ENCODE assay signal across 9 mouse cellular contexts in genomic region chr7:63896276-63896967, GRCm38 (mm10). TPM values are rescaled to one million over a fixed set of nuclear protein-coding genes. Genes with fewer than 3 reads are reported as not detected.
A peak's percentile ranks its signal among the peaks of the same experiment; 100 is the strongest.
DNase-seq lines count a peak whose midpoint lies in the region; ATAC-seq and TF ChIP-seq lines count a peak whose summit lies in the region.
"Had no signal": no experiment of that assay in that cellular context is flagged by ENCODE, and none has a peak within 500 bp of the region (broad histone marks: within the 10 kb centered on the region; RNA-seq: fewer than 3 reads in every experiment).

No protein-coding gene starts in this region.

- TF ChIP-seq EP300 in heart, adult 2 months (IDR thresholded peaks at IDR 0.05; ENCODE audit: insufficient read depth, low read depth, low read length): no peak

- 23% methylated on average over 17 of the region's 17 CpGs for WGBS in heart, adult 2 months
- WGBS in forebrain, embryonic 14.5 days: 25% methylated on average over 17 of the region's 17 CpGs
- WGBS in limb, embryonic 15.5 days: 17% methylated on average over 17 of the region's 17 CpGs

- intact Hi-C loops in heart, adult 2 months (cut with DNase I): loop anchor here (1.0 to 5.0 kb wide), 3 partner anchors 38 to 144 kb away; no protein-coding TSS in a partner anchor

- ATAC-seq in G1E (ENCODE audit: extremely low read depth, insufficient number of reproducible peaks, low FRiP score, poor library complexity, severe bottlenecking): no peak
- no peak for ATAC-seq in forebrain, embryonic 14.5 days
- ATAC-seq in limb, embryonic 15.5 days (ENCODE audit: insufficient number of reproducible peaks, low FRiP score, low TSS enrichment, low read depth): no peak

- TF ChIP-seq CTCF in heart, adult 2 months (IDR thresholded peaks at IDR 0.05): no peak
- no peak for TF ChIP-seq CTCF in G1E (IDR thresholded peaks at IDR 0.05; ENCODE audit: low read depth, low read length)
- TF ChIP-seq CTCF in testis, adult 2 months (IDR thresholded peaks at IDR 0.05; ENCODE audit: control insufficient read depth, insufficient read depth, insufficient replicate concordance, low read depth, low read length): no peak

- peaks cover 9% of the 10 kb centered on the region for H3K79me2 ChIP-seq in heart, adult 2 months (replicated peaks; ENCODE audit: control insufficient read depth, insufficient read depth, low read length)

- peaks cover 17% of the 10 kb centered on the region for H3K36me3 ChIP-seq in heart, adult 2 months (ENCODE audit: control insufficient read depth, insufficient read depth, low read length)
- H3K36me3 ChIP-seq in G1E (replicated peaks): peaks cover 51% of the 10 kb centered on the region
- H3K36me3 ChIP-seq in forebrain, embryonic 14.5 days (ENCODE audit: control insufficient read depth, insufficient read depth, low read length): 0 out of 2 replicates have a peak, but pooled peaks cover 1% of the 10 kb centered on the region
- peaks cover 2% of the 10 kb centered on the region; the same call in 1 of the 2 replicates for H3K36me3 ChIP-seq in limb, embryonic 15.5 days
- no peaks in the 10 kb centered on the region for H3K36me3 ChIP-seq in testis, adult 2 months (ENCODE audit: control insufficient read depth, insufficient read depth, low read length)

- peaks cover 36% of the 10 kb centered on the region for H3K4me1 ChIP-seq in heart, adult 2 months (ENCODE audit: control insufficient read depth, insufficient read depth, low read length)
- H3K4me1 ChIP-seq in G1E (ENCODE audit: insufficient read depth, low read depth, low read length): peaks cover 77% of the 10 kb centered on the region
- H3K4me1 ChIP-seq in forebrain, embryonic 14.5 days (ENCODE audit: control insufficient read depth, insufficient read depth, low read length): peaks cover 36% of the 10 kb centered on the region
- peaks cover 30% of the 10 kb centered on the region for H3K4me1 ChIP-seq in limb, embryonic 15.5 days
- H3K4me1 ChIP-seq in testis, adult 2 months (ENCODE audit: control insufficient read depth, insufficient read depth, low read length): peaks cover 17% of the 10 kb centered on the region

- H3K27me3 ChIP-seq in heart, adult 2 months (ENCODE audit: control insufficient read depth, insufficient read depth, low read length): no peaks in the 10 kb centered on the region
- peaks cover 4% of the 10 kb centered on the region; the same call in 1 of the 2 replicates for H3K27me3 ChIP-seq in G1E (ENCODE audit: insufficient read depth, low read length)
- no peaks in the 10 kb centered on the region for H3K27me3 ChIP-seq in forebrain, embryonic 14.5 days (replicated peaks; ENCODE audit: control insufficient read depth, insufficient read depth, low read length)
- no peaks in the 10 kb centered on the region for H3K27me3 ChIP-seq in limb, embryonic 15.5 days
- no peaks in the 10 kb centered on the region for H3K27me3 ChIP-seq in testis, adult 2 months (ENCODE audit: control insufficient read depth, insufficient read depth, low read length)
- H3K27me3 ChIP-seq: Patski had no signal

- no peaks in the 10 kb centered on the region for H3K9me3 ChIP-seq in G1E (replicated peaks)
- H3K9me3 ChIP-seq in forebrain, embryonic 14.5 days (replicated peaks; ENCODE audit: control insufficient read depth, low read length): no peaks in the 10 kb centered on the region
- no peaks in the 10 kb centered on the region for H3K9me3 ChIP-seq in limb, embryonic 15.5 days

- H3K27ac ChIP-seq in heart, adult 2 months: peak overlapping the region; percentile 98
- H3K27ac ChIP-seq in forebrain, embryonic 14.5 days (ENCODE audit: low read depth, low read length): no peak overlapping the region
- H3K27ac ChIP-seq in limb, embryonic 15.5 days: peak overlapping the region; percentile 80
- H3K27ac ChIP-seq in testis, adult 2 months (ENCODE audit: control insufficient read depth, insufficient read depth, low read depth, low read length): peak overlapping the region; percentile 69

- no peak for TF ChIP-seq POLR2A in heart, adult 2 months (IDR thresholded peaks at IDR 0.05; ENCODE audit: insufficient read depth, low read depth, low read length)
- TF ChIP-seq POLR2A in testis, adult 2 months (IDR thresholded peaks at IDR 0.05; ENCODE audit: control insufficient read depth, low read depth, low read length): peak; percentile 44; the same call in 1 of the 2 replicates

- H3K4me2 ChIP-seq in forebrain, embryonic 14.5 days (ENCODE audit: low read length): peak overlapping the region; percentile 58
- peak overlapping the region; percentile 71 for H3K4me2 ChIP-seq in limb, embryonic 15.5 days

- DNase-seq in heart, adult 2 months: peak; percentile 52 to 64
- DNase-seq in heart, adult 8-10 months (ENCODE audit: low spot score): no peak
- peak; percentile 41 for DNase-seq in G1E (ENCODE audit: low spot score)
- no peak for DNase-seq in forebrain, embryonic 14.5 days (ENCODE audit: low spot score)
- DNase-seq in urinary bladder, postnatal 10 days (ENCODE audit: low spot score): no peak
- DNase-seq in yolk sac, embryonic 10.5 days (ENCODE audit: low spot score): no peak

- H3K4me3 ChIP-seq in heart, adult 2 months: peak overlapping the region; percentile 55
- peak overlapping the region; percentile 70 for H3K4me3 ChIP-seq in G1E (ENCODE audit: low read depth, low read length)
- peak overlapping the region; percentile 19 for H3K4me3 ChIP-seq in forebrain, embryonic 14.5 days (ENCODE audit: low read depth, low read length)
- peak overlapping the region; percentile 35 for H3K4me3 ChIP-seq in limb, embryonic 15.5 days
- H3K4me3 ChIP-seq in testis, adult 2 months (ENCODE audit: control insufficient read depth, low read depth, low read length): peak overlapping the region; percentile 79

- H3K9ac ChIP-seq in heart, adult 2 months (ENCODE audit: low read depth, low read length): peak overlapping the region; percentile 79
- H3K9ac ChIP-seq in forebrain, embryonic 14.5 days (ENCODE audit: low read length): peak overlapping the region; percentile 60
- 0 out of 2 replicates have a peak overlapping the region, but pooled peaks have one; percentile 17 for H3K9ac ChIP-seq in limb, embryonic 15.5 days

RNA-seq across cellular contexts. Expression of gene E030018B13Rik, which starts 20.2 kb away (rescaled TPM):
- not detected for total RNA-seq in heart, adult 2 months (2021)
- polyA plus RNA-seq in heart, adult 2 months (2012; rRNA removed): not detected in 2 replicates
- not detected for total RNA-seq in heart, adult 8-10 months (2022)
- total RNA-seq in G1E (2014; fragmentation: Nextera tagmentation): not detected in 2 replicates
- total RNA-seq in G1E (2017): not detected in 2 replicates
- not detected in 2 replicates for polyA plus RNA-seq in G1E (2012)
- polyA plus RNA-seq in forebrain, embryonic 14.5 days (2014; fragmentation: Nextera tagmentation; extraction: Ambion mirVana): not detected in 2 replicates
- polyA plus RNA-seq in limb, embryonic 15.5 days (2015; fragmentation: Nextera tagmentation; extraction: Ambion mirVana): not detected in 2 replicates
- polyA plus RNA-seq in testis, adult 2 months (2012; rRNA removed): 0.11 TPM in 1 of 2 replicates, not detected in the other
- polyA plus RNA-seq: Patski had no signal

RNA-seq across cellular contexts. Expression of gene Klf13, which starts 42.3 kb away (rescaled TPM):
- total RNA-seq in heart, adult 2 months (2021): 10 to 100 TPM; 50.0 to 54.6 TPM
- 21.6 and 24.6 TPM in 2 replicates for polyA plus RNA-seq in heart, adult 2 months (2012; rRNA removed)
- total RNA-seq in heart, adult 8-10 months (2022): 10 to 100 TPM; 39.6 to 53.1 (median 47.7) TPM
- total RNA-seq in G1E (2014; fragmentation: Nextera tagmentation) (86.9 and 89.5 TPM in 2 replicates), G1E (2017) (14.6 and 16.3 TPM in 2 replicates)
- 57.2 and 68.1 TPM in 2 replicates for polyA plus RNA-seq in G1E (2012)
- 28.2 and 33.2 TPM in 2 replicates for polyA plus RNA-seq in forebrain, embryonic 14.5 days (2014; fragmentation: Nextera tagmentation; extraction: Ambion mirVana)
- polyA plus RNA-seq in limb, embryonic 15.5 days (2015; fragmentation: Nextera tagmentation; extraction: Ambion mirVana): 31.3 and 33.4 TPM in 2 replicates
- polyA plus RNA-seq in testis, adult 2 months (2012; rRNA removed): 2.8 and 3.8 TPM in 2 replicates

Comparison
In these comparisons a context has a peak if more than half of its experiments do, and no peak if none do; other contexts are left out.
1. DNase-seq: peak in heart, adult 2 months (2 of 2) and G1E (single experiment); none in heart, adult 8-10 months (single experiment), forebrain, embryonic 14.5 days (single experiment), urinary bladder, postnatal 10 days (single experiment) and yolk sac, embryonic 10.5 days (single experiment).
2. H3K4me3 ChIP-seq: peak in every context shown above with its lines; median percentile 79 in testis, adult 2 months; 70 in G1E; 55 in heart, adult 2 months; 35 in limb, embryonic 15.5 days; 19 in forebrain, embryonic 14.5 days.
3. H3K9ac ChIP-seq: peak in every context shown above with its lines; median percentile 79 in heart, adult 2 months; 60 in forebrain, embryonic 14.5 days; 17 in limb, embryonic 15.5 days.